Mouse (Mus musculus): ENCODE measurements at regions not wholly inside any gene's neighbourhood (a gene's known extent, or its start where the extent isn't known, plus 50 kb on each side); places are given as distances from the start of the nearest gene placed in this dataset.
"Not testable (repeated sequence)": the region's sequence is repeated elsewhere in the genome, so short reads cannot be mapped to it uniquely, and the experiment has no call there.

DNA sequence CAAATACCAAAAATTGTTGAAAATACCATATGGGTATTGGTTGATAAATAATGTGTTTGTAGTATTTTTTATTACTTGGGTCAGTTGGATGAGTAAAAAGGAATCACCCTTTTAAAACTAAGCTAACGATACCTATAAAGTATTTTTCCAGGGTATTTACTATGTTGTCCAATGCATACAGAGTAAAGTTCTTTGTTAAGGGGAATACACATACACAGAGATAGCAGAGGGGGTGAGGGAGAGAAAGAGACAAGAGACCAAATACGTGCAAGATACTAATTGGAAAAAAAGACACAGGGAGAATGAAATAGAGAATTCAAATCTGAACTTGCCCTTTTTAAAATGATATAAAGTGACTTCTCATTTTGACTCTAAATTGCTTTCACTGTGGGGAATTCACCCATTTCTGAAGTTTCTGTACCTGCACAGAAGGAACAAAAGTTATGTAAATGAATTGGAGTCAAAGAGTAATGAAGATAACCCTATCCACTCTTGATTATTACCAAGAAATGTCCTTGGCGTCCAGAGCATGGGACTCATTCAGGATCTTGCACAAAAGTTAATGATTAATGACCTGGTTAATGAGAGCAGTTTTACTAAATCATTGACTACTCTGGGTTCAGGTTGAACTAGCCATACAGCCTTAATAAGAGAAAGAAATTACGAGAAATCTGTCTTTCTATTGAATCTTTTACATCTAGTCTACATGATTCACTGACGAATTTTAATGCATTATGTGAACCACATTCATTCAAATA lies 443.7 kb downstream of the Adam6a start:
- 0 out of 2 replicates have a peak, but pooled peaks cover 2% of the 10 kb centered on the region for H3K9me3 ChIP-seq (ENCODE audit: low read length)
- no peaks in the 10 kb centered on the region for H3K4me1 ChIP-seq (ENCODE audit: insufficient read depth)
- no peak for TF ChIP-seq EP300 (IDR thresholded peaks at IDR 0.05; ENCODE audit: low read depth)
- TF ChIP-seq CTCF (IDR thresholded peaks at IDR 0.05; ENCODE audit: low read depth): no peak
- H3K27ac ChIP-seq (ENCODE audit: low read depth): no peak overlapping the region
- WGBS (ENCODE audit: insufficient replicate concordance): 60% methylated on average over 5 of the region's 5 CpGs
- no peak overlapping the region for H3K4me2 ChIP-seq (ENCODE audit: low read depth, low read length)
- no peak overlapping the region for H3K4me3 ChIP-seq (ENCODE audit: low read depth, low read length)
- H3K9ac ChIP-seq (replicated peaks): no peak overlapping the region
- ATAC-seq (no peak), DNase-seq (no peak)
- no peaks in the 10 kb centered on the region for H3K27me3 ChIP-seq (ENCODE audit: insufficient read depth, low read length)
- no peaks in the 10 kb centered on the region for H3K36me3 ChIP-seq (replicated peaks; ENCODE audit: insufficient read depth, low read length)

DNA sequence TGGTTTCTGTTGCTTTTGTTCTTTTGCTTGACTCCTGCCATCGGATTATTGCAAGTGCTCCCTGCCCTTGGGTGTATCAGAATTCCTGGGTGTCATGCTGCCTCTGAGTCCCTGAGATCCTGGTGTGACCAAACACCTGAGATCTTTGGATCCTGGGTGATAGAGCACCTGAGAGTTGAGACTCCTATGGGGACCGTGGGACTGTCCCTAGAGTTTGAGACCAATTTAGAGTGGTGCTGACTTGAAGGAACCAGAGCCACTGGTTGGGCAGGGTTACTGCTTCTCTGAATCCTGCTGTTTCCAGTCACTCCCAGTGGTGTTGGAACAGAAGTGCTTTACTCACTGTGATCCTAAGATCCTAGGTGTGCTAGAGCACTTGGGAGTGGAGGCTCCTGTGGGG lies 448.7 kb downstream of the Adam6a start:
- Histone ChIP-seq H3K9me3 (ENCODE audit: low read length) (0 out of 2 replicates have a peak, but pooled peaks cover 2% of the 10 kb centered on the region), H3K9ac (replicated peaks) (no peak overlapping the region), H3K4me3 (ENCODE audit: low read depth, low read length) (no peak overlapping the region), H3K36me3 (replicated peaks; ENCODE audit: insufficient read depth, low read length) (no peaks in the 10 kb centered on the region), H3K27ac (ENCODE audit: low read depth) (no peak overlapping the region), H3K4me2 (ENCODE audit: low read depth, low read length) (no peak overlapping the region), H3K4me1 (ENCODE audit: insufficient read depth) (no peaks in the 10 kb centered on the region), H3K27me3 (ENCODE audit: insufficient read depth, low read length) (no peaks in the 10 kb centered on the region)
- no peak for DNase-seq
- ATAC-seq: no peak
- TF ChIP-seq CTCF (IDR thresholded peaks at IDR 0.05; ENCODE audit: low read depth) (no peak), EP300 (IDR thresholded peaks at IDR 0.05; ENCODE audit: low read depth) (no peak)
- WGBS (ENCODE audit: insufficient replicate concordance): 72% methylated on average over 2 of the region's 2 CpGs

DNA sequence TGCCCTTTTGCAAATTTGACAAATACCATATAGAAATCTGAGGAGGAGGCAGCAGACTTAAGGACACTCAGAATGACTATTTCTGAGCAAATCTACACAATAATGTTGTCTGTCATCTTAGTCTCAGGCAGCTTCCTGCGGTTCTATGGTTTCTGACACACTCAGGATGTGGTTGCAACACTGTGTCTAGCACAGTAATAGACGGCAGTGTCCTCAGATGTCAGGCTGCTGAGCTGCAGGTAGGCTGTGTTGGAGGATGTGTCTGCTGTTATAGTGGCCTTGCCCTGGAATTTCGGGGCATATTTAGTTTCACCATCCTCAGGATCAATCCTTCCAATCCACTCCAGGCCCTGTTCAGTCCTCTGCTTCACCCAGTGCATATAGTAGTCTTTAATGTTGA lies 450.6 kb downstream of the Adam6a start:
- not testable (repeated sequence) for ATAC-seq; H3K4me3 ChIP-seq (ENCODE audit: low read depth, low read length); DNase-seq; H3K27ac ChIP-seq (ENCODE audit: low read depth); H3K36me3 ChIP-seq (replicated peaks; ENCODE audit: insufficient read depth, low read length); H3K9ac ChIP-seq (replicated peaks); H3K4me1 ChIP-seq (ENCODE audit: insufficient read depth); H3K9me3 ChIP-seq (ENCODE audit: low read length); H3K27me3 ChIP-seq (ENCODE audit: insufficient read depth, low read length); H3K4me2 ChIP-seq (ENCODE audit: low read depth, low read length)
- 34% methylated on average over 3 of the region's 3 CpGs for WGBS (ENCODE audit: insufficient replicate concordance)

GRCm38 (mm10) chr12:114008491-114008890 lies 464.8 kb downstream of the Adam6a start:
- H3K4me3 ChIP-seq (ENCODE audit: low read depth, low read length); H3K27me3 ChIP-seq (ENCODE audit: insufficient read depth, low read length); H3K9me3 ChIP-seq (ENCODE audit: low read length); DNase-seq; H3K36me3 ChIP-seq (replicated peaks; ENCODE audit: insufficient read depth, low read length); H3K4me2 ChIP-seq (ENCODE audit: low read depth, low read length); ATAC-seq; H3K9ac ChIP-seq (replicated peaks); H3K27ac ChIP-seq (ENCODE audit: low read depth); H3K4me1 ChIP-seq (ENCODE audit: insufficient read depth): not testable (repeated sequence)

DNA sequence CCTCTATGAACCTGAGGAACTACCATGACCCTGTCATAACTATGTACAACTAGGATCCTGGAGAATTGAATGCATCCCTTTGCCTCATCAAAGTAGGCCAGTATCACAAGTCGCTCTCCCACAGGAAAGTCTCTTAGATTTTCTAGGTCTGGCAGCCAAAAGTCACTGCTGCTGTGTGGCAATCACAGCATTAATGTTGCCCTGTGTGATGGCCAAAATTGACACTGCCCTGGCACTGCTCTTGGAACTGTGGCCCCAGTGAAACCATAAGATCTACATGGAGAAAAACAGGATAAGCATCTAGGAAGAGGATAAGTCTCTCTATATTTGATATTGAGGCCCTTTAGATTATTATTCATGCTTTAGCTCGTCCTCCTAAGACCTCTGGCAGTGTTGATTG lies 465.7 kb downstream of the Adam6a start:
- H3K36me3 ChIP-seq (replicated peaks; ENCODE audit: insufficient read depth, low read length): no peaks in the 10 kb centered on the region
- no peak for TF ChIP-seq EP300 (IDR thresholded peaks at IDR 0.05; ENCODE audit: low read depth)
- no peak overlapping the region for H3K4me2 ChIP-seq (ENCODE audit: low read depth, low read length)
- ATAC-seq (no peak), DNase-seq (no peak)
- no peaks in the 10 kb centered on the region for H3K27me3 ChIP-seq (ENCODE audit: insufficient read depth, low read length)
- no peak overlapping the region for H3K9ac ChIP-seq (replicated peaks)
- no peak overlapping the region for H3K27ac ChIP-seq (ENCODE audit: low read depth)
- no peaks in the 10 kb centered on the region for H3K9me3 ChIP-seq (ENCODE audit: low read length)
- no peak overlapping the region for H3K4me3 ChIP-seq (ENCODE audit: low read depth, low read length)
- WGBS (ENCODE audit: insufficient replicate concordance): 47% methylated on average over 2 of the region's 2 CpGs
- H3K4me1 ChIP-seq (ENCODE audit: insufficient read depth): no peaks in the 10 kb centered on the region

- H3K9me3 ChIP-seq (ENCODE audit: low read length); H3K9ac ChIP-seq (replicated peaks); H3K4me3 ChIP-seq (ENCODE audit: low read depth, low read length); H3K27ac ChIP-seq (ENCODE audit: low read depth); ATAC-seq; H3K36me3 ChIP-seq (replicated peaks; ENCODE audit: insufficient read depth, low read length); H3K4me1 ChIP-seq (ENCODE audit: insufficient read depth); H3K27me3 ChIP-seq (ENCODE audit: insufficient read depth, low read length); H3K4me2 ChIP-seq (ENCODE audit: low read depth, low read length): not testable (repeated sequence)
- WGBS (ENCODE audit: insufficient replicate concordance): 20% methylated on average over 4 of the region's 4 CpGs
- peak; percentile 52 for TF ChIP-seq CTCF (IDR thresholded peaks at IDR 0.05; ENCODE audit: low read depth)
- DNase-seq: peak; percentile 19
Measured at GRCm38 (mm10) chr12:114012860-114013259, 469.2 kb downstream of the Adam6a start.

GRCm38 (mm10) chr12:114037011-114037410 lies 493.3 kb downstream of the Adam6a start:
- not testable (repeated sequence) for H3K27ac ChIP-seq (ENCODE audit: low read depth); H3K27me3 ChIP-seq (ENCODE audit: insufficient read depth, low read length); ATAC-seq

More at GRCm38 (mm10) chr12:114037011-114037410, 493.3 kb downstream of the Adam6a start:
- H3K9me3 ChIP-seq (ENCODE audit: low read length); H3K4me1 ChIP-seq (ENCODE audit: insufficient read depth); H3K36me3 ChIP-seq (replicated peaks; ENCODE audit: insufficient read depth, low read length); H3K9ac ChIP-seq (replicated peaks); DNase-seq; H3K4me3 ChIP-seq (ENCODE audit: low read depth, low read length); H3K4me2 ChIP-seq (ENCODE audit: low read depth, low read length): not testable (repeated sequence)
- 71% methylated on average over 2 of the region's 2 CpGs for WGBS (ENCODE audit: insufficient replicate concordance)
